Mouse (Mus musculus) lung, postnatal 0 days (tissue): ENCODE data around the gene Hipk3. TPM values are rescaled to one million over a fixed set of nuclear protein-coding genes. Genes with fewer than 3 reads are reported as not detected.
A peak's percentile ranks its signal among the peaks of the same experiment; 100 is the strongest.

Experiments used
- ATAC-seq: fragments of 200-750 bp; cut with Nextera tagmentation; 2 replicates; pipeline ENCODE4 v1.8.0; 2017; ENCODE audit warnings: moderate library complexity
- DNase-seq: peaks from one replicate; pipeline ENCODE4 v3.0.0-alpha.2; 2016; ENCODE audit warnings: low spot score
- H3K27ac ChIP-seq: fragments of 300-500 bp; sonication (generic); 2 replicates; pipeline ENCODE4 v1.5.1; 2014; ENCODE audit warnings: antibody characterized with exemption, mild to moderate bottlenecking, low read length, mixed read lengths
- H3K27me3 ChIP-seq: fragments of 300-500 bp; sonication (generic); replicated peaks from 2 replicates; pipeline ENCODE4 v1.6.1; 2014; ENCODE audit warnings: low read length, mixed read lengths; ENCODE audit not compliant: insufficient read depth
- H3K36me3 ChIP-seq: fragments of 300-500 bp; sonication (generic); 2 replicates; pipeline ENCODE4 v1.6.1; 2014; ENCODE audit warnings: low read length, mixed read lengths; ENCODE audit not compliant: insufficient read depth
- H3K4me1 ChIP-seq: fragments of 300-500 bp; sonication (generic); 2 replicates; pipeline ENCODE4 v1.6.1; 2014; ENCODE audit warnings: antibody characterized with exemption, low read depth, low read length, mixed read lengths; ENCODE audit not compliant: insufficient read depth
- H3K4me2 ChIP-seq: fragments of 300-500 bp; sonication (generic); replicated peaks from 2 replicates; pipeline ENCODE4 v1.6.1; 2014; ENCODE audit warnings: low read depth, mild to moderate bottlenecking, low read length, moderate library complexity, mixed read lengths
- H3K4me3 ChIP-seq: fragments of 300-500 bp; sonication (generic); 2 replicates; pipeline ENCODE4 v1.5.1; 2014; ENCODE audit warnings: low read depth, low read length
- H3K9ac ChIP-seq: fragments of 300-500 bp; sonication (generic); replicated peaks from 2 replicates; pipeline ENCODE4 v1.6.1; 2014; ENCODE audit warnings: low read depth, mild to moderate bottlenecking
- H3K9me3 ChIP-seq: fragments of 300-500 bp; sonication (generic); 2 replicates; pipeline ENCODE4 v1.6.1; 2016; ENCODE audit warnings: low read length, mixed read lengths
- CTCF ChIP-seq: IDR thresholded peaks from 2 replicates; pipeline ENCODE4 v1.5.1; 2016; ENCODE audit warnings: antibody characterized with exemption, mild to moderate bottlenecking
- EP300 ChIP-seq: IDR thresholded peaks from 2 replicates; pipeline ENCODE4 v1.6.1; 2016; ENCODE audit warnings: antibody characterized with exemption, mild to moderate bottlenecking, control low read depth
- WGBS: fragments of 180-500 bp; shearing (Covaris S2); extraction: QIAGEN DNeasy Blood & Tissue Kit; methylation state at CpG from one replicate; pipeline ENCODE4 v1.1.7; 2014; 5-methylcytosine and 5-hydroxymethylcytosine counted together
- polyA plus RNA-seq: library from polyadenylated mRNA; unstranded; fragments of >200 nt; fragmentation: Nextera tagmentation; extraction: Ambion mirVana; gene quantifications from 2 replicates; pipeline ENCODE4 v1.2.1, GENCODE M21; 2015

The Hipk3 gene
- polyA plus RNA-seq, 1 experiment from 2014 or later: 17.5 TPM

GRCm38 (mm10) chr2:104412496-104412895 is 81.8 kb downstream of the Hipk3 start:
- no peak overlapping the region for H3K27ac ChIP-seq

DNA sequence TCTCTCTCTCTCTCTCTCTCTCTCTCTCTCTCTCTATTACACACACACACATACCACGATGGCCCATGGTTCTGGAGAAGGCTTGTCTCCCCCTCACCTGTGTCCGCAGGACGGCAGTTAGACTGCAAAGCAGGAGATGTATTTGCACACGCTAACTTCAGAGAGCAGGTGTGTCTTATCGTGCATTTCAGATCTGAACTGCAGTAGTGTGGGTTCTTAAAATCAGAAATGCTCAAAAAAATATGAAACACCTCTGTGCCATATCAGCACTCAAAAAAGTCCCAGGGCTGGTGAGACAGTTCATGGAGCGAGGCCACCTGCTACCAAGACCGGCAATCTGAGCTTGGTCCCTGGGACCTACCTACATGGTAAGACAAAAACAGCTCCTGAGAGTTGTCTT is 82.4 kb downstream of the Hipk3 start:
- Histone ChIP-seq H3K4me1 (peaks cover 7% of the 10 kb centered on the region; the same call in 1 of the 2 replicates), H3K27me3 (peaks cover 27% of the 10 kb centered on the region), H3K9ac (no peak overlapping the region), H3K4me3 (no peak overlapping the region), H3K27ac (no peak overlapping the region), H3K36me3 (no peaks in the 10 kb centered on the region), H3K9me3 (no peaks in the 10 kb centered on the region), H3K4me2 (no peak overlapping the region)
- no peak for TF ChIP-seq EP300
- no peak for TF ChIP-seq CTCF
- 78% methylated on average over 7 of the region's 7 CpGs for WGBS
- ATAC-seq (no peak), DNase-seq (no peak)

More at GRCm38 (mm10) chr2:104412496-104412895, 81.8 kb downstream of the Hipk3 start:
- ATAC-seq: no peak
- Histone ChIP-seq H3K4me1 (peaks cover 7% of the 10 kb centered on the region; the same call in 1 of the 2 replicates), H3K9me3 (no peaks in the 10 kb centered on the region), H3K4me2 (no peak overlapping the region), H3K9ac (no peak overlapping the region), H3K27me3 (peaks cover 27% of the 10 kb centered on the region), H3K4me3 (no peak overlapping the region), H3K36me3 (no peaks in the 10 kb centered on the region)
- DNase-seq: no peak
- TF ChIP-seq CTCF (no peak), EP300 (no peak)
- WGBS: 21% methylated on average over 4 of the region's 4 CpGs

DNA sequence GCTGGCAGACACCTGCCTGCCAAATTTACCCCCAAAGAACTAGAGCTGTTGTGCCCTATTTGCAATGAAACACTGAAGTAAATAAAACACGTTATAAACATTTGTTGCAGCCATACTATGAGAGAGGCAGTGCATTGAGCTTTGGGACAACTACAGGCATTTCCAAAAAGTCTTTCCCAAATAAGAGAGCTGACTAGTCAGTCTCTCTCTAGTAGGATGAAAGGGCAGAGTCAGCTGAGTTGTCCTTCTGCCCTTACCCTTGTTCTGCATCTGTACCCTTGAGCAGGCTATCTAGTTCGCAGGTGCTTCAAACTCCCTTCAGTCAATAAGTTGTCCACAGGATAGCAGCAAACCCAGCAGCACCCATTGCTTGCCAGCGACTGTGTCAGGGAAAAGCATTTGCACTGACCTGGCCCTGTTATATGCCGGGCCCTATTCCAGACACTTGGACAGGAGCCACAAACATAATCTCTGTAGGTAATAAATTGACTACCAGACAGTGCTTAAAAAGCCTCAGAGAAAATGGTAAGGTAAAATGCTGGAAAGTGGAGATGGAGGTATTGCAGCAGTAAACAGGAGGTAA is 83.2 kb downstream of the Hipk3 start, which contains the start of gene D430041D05Rik:
TSS of gene D430041D05Rik (minus strand) at position 51 of the 583 bp plus-strand sequence.
- peak within 1 kb of the TSS; percentile 94 for H3K4me2 ChIP-seq
- no peak for ATAC-seq
- DNase-seq: no peak
- no peaks in the 10 kb centered on the region for H3K36me3 ChIP-seq
- H3K9me3 ChIP-seq: no peaks in the 10 kb centered on the region
- peaks cover 7% of the 10 kb centered on the region; the same call in 1 of the 2 replicates for H3K4me1 ChIP-seq
- H3K27me3 ChIP-seq: peaks cover 27% of the 10 kb centered on the region
- 47% methylated on average over 4 of the region's 4 CpGs for WGBS
- no peak within 1 kb of the TSS for H3K27ac ChIP-seq
- no peak within 1 kb of the TSS for H3K9ac ChIP-seq
- peak within 1 kb of the TSS; percentile 42 for H3K4me3 ChIP-seq
- TF ChIP-seq CTCF: no peak
- no peak for TF ChIP-seq EP300

DNA sequence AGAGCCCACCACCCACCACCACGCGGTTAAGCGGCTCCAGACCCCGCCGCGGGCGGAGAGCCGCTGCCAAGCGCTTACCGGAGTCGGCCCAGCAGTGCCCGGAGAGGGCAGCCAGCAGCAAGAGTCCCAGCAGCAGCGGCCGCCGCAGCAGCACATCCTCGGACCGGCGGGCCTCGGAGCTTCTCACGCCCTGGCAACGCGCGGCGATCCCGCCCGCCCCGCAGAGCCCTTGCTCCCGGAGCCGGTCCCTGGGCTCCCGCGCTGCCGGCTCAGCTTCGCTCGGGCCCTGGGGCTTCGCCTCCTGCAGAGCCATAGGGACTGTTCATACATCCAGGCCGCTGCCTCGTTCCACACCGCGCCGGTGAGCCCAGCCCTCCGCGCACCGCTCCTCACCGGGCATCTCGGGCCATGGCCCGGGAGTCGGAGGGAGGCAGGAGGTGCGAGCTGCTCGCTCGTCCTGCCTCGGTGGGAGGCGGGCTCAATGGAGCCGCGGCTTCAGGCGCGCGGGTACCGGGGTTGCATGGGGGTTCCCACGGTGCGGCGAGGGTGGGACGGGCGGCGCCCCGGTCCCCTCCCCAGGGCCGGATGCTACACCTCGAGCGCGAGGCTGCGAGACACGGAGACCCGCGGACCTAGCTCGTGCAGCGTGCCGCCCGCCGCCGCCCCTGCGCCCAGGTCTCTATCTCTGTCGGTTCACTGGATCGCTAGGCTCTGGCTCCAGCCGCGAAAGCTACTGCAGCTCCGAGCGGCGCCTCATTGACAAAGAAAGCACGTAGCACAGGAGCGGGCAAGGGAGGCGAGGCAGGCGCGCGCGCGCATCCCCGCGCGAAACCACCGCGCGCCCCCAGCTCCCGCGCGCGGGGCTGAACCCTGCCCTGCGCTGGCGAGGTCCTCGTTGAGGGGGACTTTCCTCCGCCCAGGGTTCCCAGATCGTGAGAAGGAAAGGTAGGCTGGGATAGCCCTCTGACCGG is 84.1 kb downstream of the Hipk3 start:
- no peaks in the 10 kb centered on the region for H3K9me3 ChIP-seq
- peaks cover 27% of the 10 kb centered on the region for H3K27me3 ChIP-seq
- DNase-seq: peak; percentile 13
- TF ChIP-seq EP300 (no peak), CTCF (no peak)
- H3K4me2 ChIP-seq: peak overlapping the region; percentile 94
- H3K27ac ChIP-seq: no peak overlapping the region
- ATAC-seq: peak; percentile 48
- H3K36me3 ChIP-seq: no peaks in the 10 kb centered on the region
- peak overlapping the region; percentile 42 for H3K4me3 ChIP-seq
- H3K4me1 ChIP-seq: peaks cover 7% of the 10 kb centered on the region; the same call in 1 of the 2 replicates
- no peak overlapping the region for H3K9ac ChIP-seq
- 2% methylated on average over 86 of the region's 111 CpGs for WGBS

DNA sequence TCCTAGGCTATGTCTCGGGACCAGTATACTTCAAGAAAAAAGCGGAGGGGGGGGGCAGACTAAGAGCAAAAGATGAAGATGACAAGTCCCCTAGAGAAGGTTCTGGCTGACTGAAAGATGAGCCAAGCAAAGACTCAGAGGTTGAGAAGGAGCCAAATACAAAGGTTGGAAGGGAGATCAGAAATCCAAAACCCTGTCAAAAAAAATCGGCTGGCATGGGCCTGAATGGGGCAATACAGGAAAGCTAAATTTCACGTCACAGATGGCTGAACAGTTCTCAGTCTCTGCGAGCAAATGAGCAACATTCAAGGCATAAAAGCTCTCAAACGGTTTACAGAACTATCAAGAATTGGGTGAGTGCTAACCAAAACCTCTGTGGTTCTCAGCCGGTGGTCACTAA is 85.9 kb downstream of the Hipk3 start:
- H3K4me1 ChIP-seq: peaks cover 7% of the 10 kb centered on the region; the same call in 1 of the 2 replicates
- peaks cover 27% of the 10 kb centered on the region for H3K27me3 ChIP-seq
- TF ChIP-seq EP300 (no peak), CTCF (no peak)
- WGBS: 79% methylated on average over 7 of the region's 7 CpGs
- DNase-seq: no peak
- no peak overlapping the region for H3K4me2 ChIP-seq
- no peaks in the 10 kb centered on the region for H3K9me3 ChIP-seq
- H3K4me3 ChIP-seq: no peak overlapping the region
- no peak overlapping the region for H3K27ac ChIP-seq
- no peak overlapping the region for H3K9ac ChIP-seq
- ATAC-seq: no peak
- H3K36me3 ChIP-seq: no peaks in the 10 kb centered on the region

- H3K27me3 ChIP-seq: peaks cover 27% of the 10 kb centered on the region
- no peak overlapping the region for H3K27ac ChIP-seq
- H3K9ac ChIP-seq: no peak overlapping the region
- H3K36me3 ChIP-seq: no peaks in the 10 kb centered on the region
- H3K4me1 ChIP-seq: peaks cover 7% of the 10 kb centered on the region; the same call in 1 of the 2 replicates
- 67% methylated on average over 4 of the region's 4 CpGs for WGBS
- DNase-seq (no peak), ATAC-seq (no peak)
- H3K4me3 ChIP-seq: no peak overlapping the region
- TF ChIP-seq CTCF (no peak), EP300 (no peak)
- no peaks in the 10 kb centered on the region for H3K9me3 ChIP-seq
- H3K4me2 ChIP-seq: no peak overlapping the region
Measured at GRCm38 (mm10) chr2:104407913-104408312, 86.3 kb downstream of the Hipk3 start.
